Mouse (Mus musculus): Measurements from ENCODE around the gene Tnpo1.

GRCm38 (mm10) chr13:98813167-98813566 lies 113.0 kb downstream of the Tnpo1 start:
- TF ChIP-seq CTCF (IDR thresholded peaks at IDR 0.05; ENCODE audit: low read depth) (no peak), EP300 (IDR thresholded peaks at IDR 0.05; ENCODE audit: low read depth) (no peak)
